Mouse (Mus musculus) naive thymus-derived CD4-positive, alpha-beta T cell, adult 2 months (primary cell): ENCODE measurements around the gene Gm11096.

Source experiments
- DNase-seq: peaks from one replicate; pipeline ENCODE4 v3.0.0-alpha.2; 2011; ENCODE audit warnings: low read depth

The Gm11096 gene

GRCm38 (mm10) chr17:81480351-81481161 is 39.0 kb downstream of the Gm11096 start:
- no peak for DNase-seq

- no peak for DNase-seq
Observed at GRCm38 (mm10) chr17:81481843-81482490, 40.4 kb downstream of the Gm11096 start.

- no peak for DNase-seq
Observed at GRCm38 (mm10) chr17:81486388-81486787, 44.8 kb downstream of the Gm11096 start.
